Mouse (Mus musculus) forebrain, postnatal 0 days (tissue): ENCODE data around the gene Gas2l3. TPM values are rescaled to one million over a fixed set of nuclear protein-coding genes. Genes with fewer than 3 reads are reported as not detected.

Experiments
- ATAC-seq: fragments of 200-750 bp; cut with Nextera tagmentation; 2 replicates; pipeline ENCODE4 v1.8.0; 2017; ENCODE audit warnings: mild to moderate bottlenecking, moderate library complexity
- DNase-seq: peaks from one replicate; pipeline ENCODE4 v3.0.0-alpha.2; 2015
- H3K27ac ChIP-seq: fragments of 300-500 bp; sonication (generic); 2 replicates; pipeline ENCODE4 v1.5.1; 2014; ENCODE audit warnings: low read depth, mild to moderate bottlenecking, antibody characterized with exemption, low read length, moderate library complexity, mixed read lengths
- H3K27me3 ChIP-seq: fragments of 300-500 bp; sonication (generic); 2 replicates; pipeline ENCODE4 v1.6.1; 2014; ENCODE audit warnings: mild to moderate bottlenecking, low read length, mixed read lengths; ENCODE audit not compliant: insufficient read depth
- H3K36me3 ChIP-seq: fragments of 300-500 bp; sonication (generic); 2 replicates; pipeline ENCODE4 v1.6.1; 2014; ENCODE audit warnings: mild to moderate bottlenecking, moderate library complexity; ENCODE audit not compliant: insufficient read depth
- H3K4me1 ChIP-seq: fragments of 300-500 bp; sonication (generic); 2 replicates; pipeline ENCODE4 v1.6.1; 2014; ENCODE audit warnings: antibody characterized with exemption; ENCODE audit not compliant: insufficient read depth
- H3K4me2 ChIP-seq: fragments of 300-500 bp; sonication (generic); 2 replicates; pipeline ENCODE4 v1.6.1; 2014; ENCODE audit warnings: low read depth, mild to moderate bottlenecking, moderate library complexity
- H3K4me3 ChIP-seq: fragments of 300-500 bp; sonication (generic); 2 replicates; pipeline ENCODE4 v1.5.1; 2014; ENCODE audit warnings: low read depth, low read length, mixed read lengths
- H3K9ac ChIP-seq: fragments of 300-500 bp; sonication (generic); 2 replicates; pipeline ENCODE4 v1.6.1; 2014; ENCODE audit warnings: mild to moderate bottlenecking
- H3K9me3 ChIP-seq: fragments of 300-500 bp; sonication (generic); 2 replicates; pipeline ENCODE4 v1.6.1; 2016; ENCODE audit warnings: low read length
- CTCF ChIP-seq: sonication (generic); IDR thresholded peaks from 2 replicates; pipeline ENCODE4 v1.5.1; 2016; ENCODE audit warnings: antibody characterized with exemption, control low read depth, low read depth
- WGBS: fragments of 180-500 bp; shearing (Covaris S2); extraction: QIAGEN DNeasy Blood & Tissue Kit; methylation state at CpG from one replicate; pipeline ENCODE4 v1.1.7; 2014; 5-methylcytosine and 5-hydroxymethylcytosine counted together
- polyA plus RNA-seq: library from polyadenylated mRNA; unstranded; fragments of >200 nt; fragmentation: Nextera tagmentation; extraction: Ambion mirVana; gene quantifications from 2 replicates; pipeline ENCODE4 v1.2.1, GENCODE M21; 2015
- total RNA-seq: library from RNA; depleted of rRNA; stranded (reverse); fragments of >200 nt; gene quantifications from 2 replicates; pipeline ENCODE4 v1.2.3, GENCODE M21; 2014

Gene Gas2l3
- total and polyA plus RNA-seq, 2 experiments from 2014 or later: 3.0 to 6.2 TPM

- 0 out of 2 replicates have a peak, but pooled peaks cover 3% of the 10 kb centered on the region for H3K4me1 ChIP-seq
- H3K9ac ChIP-seq: no peak overlapping the region
- no peak overlapping the region for H3K4me3 ChIP-seq
- no peaks in the 10 kb centered on the region for H3K9me3 ChIP-seq
- ATAC-seq: no peak
- no peak overlapping the region for H3K27ac ChIP-seq
- no peaks in the 10 kb centered on the region for H3K36me3 ChIP-seq
- no peak overlapping the region for H3K4me2 ChIP-seq
- no peak for TF ChIP-seq CTCF
- no peaks in the 10 kb centered on the region for H3K27me3 ChIP-seq
- DNase-seq: no peak
- WGBS: 91% methylated on average over 18 of the region's 18 CpGs
Observed at GRCm38 (mm10) chr10:89483812-89484602, 40.2 kb upstream of the Gas2l3 start.

- ATAC-seq (no peak), DNase-seq (no peak)
- H3K4me2 ChIP-seq: no peak overlapping the region
- H3K4me3 ChIP-seq: no peak overlapping the region
- no peaks in the 10 kb centered on the region for H3K9me3 ChIP-seq
- H3K36me3 ChIP-seq: no peaks in the 10 kb centered on the region
- H3K27ac ChIP-seq: no peak overlapping the region
- H3K27me3 ChIP-seq: no peaks in the 10 kb centered on the region
- 0 out of 2 replicates have a peak, but pooled peaks cover 3% of the 10 kb centered on the region for H3K4me1 ChIP-seq
- no peak for TF ChIP-seq CTCF
- H3K9ac ChIP-seq: no peak overlapping the region
- 83% methylated on average over 14 of the region's 14 CpGs for WGBS
Observed at GRCm38 (mm10) chr10:89483113-89483512, 39.3 kb upstream of the Gas2l3 start.

- Histone ChIP-seq H3K27me3 (no peaks in the 10 kb centered on the region), H3K27ac (no peak overlapping the region), H3K4me3 (no peak overlapping the region), H3K36me3 (no peaks in the 10 kb centered on the region), H3K4me2 (no peak overlapping the region), H3K9ac (no peak overlapping the region), H3K4me1 (no peaks in the 10 kb centered on the region), H3K9me3 (no peaks in the 10 kb centered on the region)
- TF ChIP-seq CTCF: no peak
- ATAC-seq (no peak), DNase-seq (peak; percentile 17)
- 18% methylated on average over 10 of the region's 10 CpGs for WGBS
Observed at GRCm38 (mm10) chr10:89482142-89482681, 38.4 kb upstream of the Gas2l3 start.

GRCm38 (mm10) chr10:89481638-89482037, 37.9 kb upstream of the Gas2l3 start:
- 25% methylated on average over 7 of the region's 7 CpGs for WGBS
- H3K36me3 ChIP-seq: no peaks in the 10 kb centered on the region
- no peak overlapping the region for H3K9ac ChIP-seq
- ATAC-seq: no peak
- no peak overlapping the region for H3K27ac ChIP-seq
- no peaks in the 10 kb centered on the region for H3K4me1 ChIP-seq
- no peak overlapping the region for H3K4me3 ChIP-seq
- DNase-seq: no peak
- H3K27me3 ChIP-seq: no peaks in the 10 kb centered on the region
- no peaks in the 10 kb centered on the region for H3K9me3 ChIP-seq
- no peak for TF ChIP-seq CTCF
- no peak overlapping the region for H3K4me2 ChIP-seq

GRCm38 (mm10) chr10:89478766-89479165, 35.0 kb upstream of the Gas2l3 start:
- WGBS: 81% methylated on average over 8 of the region's 8 CpGs
- no peak for DNase-seq
- ATAC-seq: no peak
- Histone ChIP-seq H3K4me2 (no peak overlapping the region), H3K4me1 (no peaks in the 10 kb centered on the region), H3K27me3 (no peaks in the 10 kb centered on the region), H3K9me3 (no peaks in the 10 kb centered on the region), H3K36me3 (no peaks in the 10 kb centered on the region), H3K27ac (no peak overlapping the region), H3K9ac (no peak overlapping the region), H3K4me3 (no peak overlapping the region)
- TF ChIP-seq CTCF: no peak

GRCm38 (mm10) chr10:89470596-89471353, 27.0 kb upstream of the Gas2l3 start:
- Histone ChIP-seq H3K4me1 (no peaks in the 10 kb centered on the region), H3K27ac (no peak overlapping the region), H3K27me3 (no peaks in the 10 kb centered on the region), H3K4me2 (no peak overlapping the region), H3K4me3 (no peak overlapping the region), H3K36me3 (no peaks in the 10 kb centered on the region), H3K9ac (no peak overlapping the region), H3K9me3 (0 out of 2 replicates have a peak, but pooled peaks cover 9% of the 10 kb centered on the region)
- WGBS: 39% methylated on average over 7 of the region's 7 CpGs
- no peak for TF ChIP-seq CTCF
- ATAC-seq: no peak
- no peak for DNase-seq
